In genomic region chr9:63941747-63942607, GRCm38 (mm10) we compare ENCODE assay signal across 8 mouse cellular contexts.
DNase-seq lines count a peak whose midpoint lies in the region; ATAC-seq lines count a peak whose summit lies in the region.

No protein-coding gene starts in this region.

- 83% methylated on average over 12 of the region's 12 CpGs for WGBS in forebrain, embryonic 14.5 days
- WGBS in hindbrain, embryonic 16.5 days: 64% methylated on average over 12 of the region's 12 CpGs
- WGBS in midbrain, embryonic 14.5 days: 71% methylated on average over 12 of the region's 12 CpGs

- H3K27me3 ChIP-seq in forebrain, embryonic 14.5 days (replicated peaks; ENCODE audit: control insufficient read depth, insufficient read depth, low read length): no peaks in the 10 kb centered on the region
- H3K27me3 ChIP-seq in hindbrain, embryonic 16.5 days (replicated peaks; ENCODE audit: control insufficient read depth, insufficient read depth, low read length): no peaks in the 10 kb centered on the region
- H3K27me3 ChIP-seq in midbrain, embryonic 14.5 days (ENCODE audit: control insufficient read depth, insufficient read depth, low read length): no peaks in the 10 kb centered on the region

- no peaks in the 10 kb centered on the region for H3K36me3 ChIP-seq in forebrain, embryonic 14.5 days (ENCODE audit: control insufficient read depth, insufficient read depth, low read length)
- no peaks in the 10 kb centered on the region for H3K36me3 ChIP-seq in hindbrain, embryonic 16.5 days (ENCODE audit: control insufficient read depth, insufficient read depth, low read length)
- H3K36me3 ChIP-seq in midbrain, embryonic 14.5 days (ENCODE audit: control insufficient read depth, insufficient read depth, low read length): no peaks in the 10 kb centered on the region

- H3K9me3 ChIP-seq in forebrain, embryonic 14.5 days (replicated peaks; ENCODE audit: control insufficient read depth, low read length): no peaks in the 10 kb centered on the region
- H3K9me3 ChIP-seq in hindbrain, embryonic 16.5 days (ENCODE audit: control insufficient read depth, low read length): no peaks in the 10 kb centered on the region
- no peaks in the 10 kb centered on the region for H3K9me3 ChIP-seq in midbrain, embryonic 14.5 days (ENCODE audit: control insufficient read depth, low read length)

- H3K4me2 ChIP-seq in forebrain, embryonic 14.5 days (ENCODE audit: low read length): no peak overlapping the region
- H3K4me2 ChIP-seq in hindbrain, embryonic 16.5 days (ENCODE audit: low read length): no peak overlapping the region
- no peak overlapping the region for H3K4me2 ChIP-seq in midbrain, embryonic 14.5 days (ENCODE audit: low read length)

- H3K4me3 ChIP-seq in forebrain, embryonic 14.5 days (ENCODE audit: low read depth, low read length): no peak overlapping the region
- no peak overlapping the region for H3K4me3 ChIP-seq in hindbrain, embryonic 16.5 days (ENCODE audit: low read length)
- no peak overlapping the region for H3K4me3 ChIP-seq in midbrain, embryonic 14.5 days (replicated peaks; ENCODE audit: low read depth, low read length)

- H3K9ac ChIP-seq in forebrain, embryonic 14.5 days (ENCODE audit: low read length): 0 out of 2 replicates have a peak overlapping the region, but pooled peaks have one; percentile 30
- H3K9ac ChIP-seq in hindbrain, embryonic 16.5 days (ENCODE audit: low read depth, low read length): peak overlapping the region; percentile 53
- no peak overlapping the region; the same call in 1 of the 2 replicates for H3K9ac ChIP-seq in midbrain, embryonic 14.5 days (replicated peaks; ENCODE audit: low read length)

- peak; percentile 73 for DNase-seq in testis, postnatal 14 days (ENCODE audit: low spot score)
- no peak for DNase-seq in testis, postnatal 10 days (ENCODE audit: low spot score)
- DNase-seq in forebrain, embryonic 14.5 days (ENCODE audit: low spot score): peak; percentile 66
- peak; percentile 73 for DNase-seq in midbrain, embryonic 14.5 days
- DNase-seq in frontal cortex, postnatal 25 days (ENCODE audit: low spot score in 2 of 2): no peak
- no peak for DNase-seq in layer of hippocampus, postnatal 25 days (ENCODE audit: extremely low spot score in 1 of 2, low spot score in 1 of 2)
- DNase-seq in thymus, postnatal 0 days (ENCODE audit: low spot score): no peak

- H3K27ac ChIP-seq in forebrain, embryonic 14.5 days (ENCODE audit: low read depth, low read length): peak overlapping the region; percentile 58; the same call in 1 of the 2 replicates
- H3K27ac ChIP-seq in hindbrain, embryonic 16.5 days (ENCODE audit: low read depth, low read length): peak overlapping the region; percentile 76
- H3K27ac ChIP-seq in midbrain, embryonic 14.5 days (replicated peaks; ENCODE audit: low read depth, low read length): peak overlapping the region; percentile 80

- no peak for ATAC-seq in forebrain, embryonic 14.5 days
- peak; percentile 73 for ATAC-seq in hindbrain, embryonic 16.5 days
- ATAC-seq in midbrain, embryonic 14.5 days (ENCODE audit: low FRiP score, low TSS enrichment): no peak

- H3K4me1 ChIP-seq in forebrain, embryonic 14.5 days (ENCODE audit: control insufficient read depth, insufficient read depth, low read length): no peaks in the 10 kb centered on the region; the same call in 1 of the 2 replicates
- H3K4me1 ChIP-seq in hindbrain, embryonic 16.5 days (ENCODE audit: control insufficient read depth, insufficient read depth, low read depth, low read length): peaks cover 6% of the 10 kb centered on the region
- H3K4me1 ChIP-seq in midbrain, embryonic 14.5 days (ENCODE audit: control insufficient read depth, insufficient read depth, low read length): peaks cover 15% of the 10 kb centered on the region; the same call in 1 of the 2 replicates

Comparison
In these comparisons a context has a peak if more than half of its experiments do, and no peak if none do; other contexts are left out.
1. DNase-seq: peak in testis, postnatal 14 days (single experiment), forebrain, embryonic 14.5 days (single experiment) and midbrain, embryonic 14.5 days (single experiment); none in testis, postnatal 10 days (single experiment), frontal cortex, postnatal 25 days (0 of 2), layer of hippocampus, postnatal 25 days (0 of 2) and thymus, postnatal 0 days (single experiment).
2. Peak in every context shown above with its lines, with median percentiles within 50 percentile points of each other: H3K27ac ChIP-seq.